Mouse (Mus musculus) lung, embryonic 15.5 days (tissue): ENCODE data around the gene Nup188. TPM values are rescaled to one million over a fixed set of nuclear protein-coding genes. Genes with fewer than 3 reads are reported as not detected.

Experiments used
- ATAC-seq: fragments of 200-750 bp; cut with Nextera tagmentation; 2 replicates; pipeline ENCODE4 v1.8.0; 2017; ENCODE audit warnings: moderate number of reproducible peaks, borderline replicate concordance; ENCODE audit not compliant: low FRiP score, low TSS enrichment; ENCODE audit errors: extremely low read depth
- H3K27ac ChIP-seq: fragments of 300-500 bp; sonication (generic); 2 replicates; pipeline ENCODE4 v1.5.1; 2015; ENCODE audit warnings: moderate library complexity, mild to moderate bottlenecking, inconsistent platforms
- H3K27me3 ChIP-seq: fragments of 300-500 bp; sonication (generic); 2 replicates; pipeline ENCODE4 v1.6.1; 2015; ENCODE audit warnings: inconsistent platforms
- H3K36me3 ChIP-seq: fragments of 300-500 bp; sonication (generic); 2 replicates; pipeline ENCODE4 v1.6.1; 2015; ENCODE audit warnings: inconsistent platforms
- H3K4me1 ChIP-seq: fragments of 300-500 bp; sonication (generic); 2 replicates; pipeline ENCODE4 v1.6.1; 2015; ENCODE audit warnings: inconsistent platforms
- H3K4me2 ChIP-seq: fragments of 300-500 bp; sonication (generic); 2 replicates; pipeline ENCODE4 v1.6.1; 2015; ENCODE audit warnings: inconsistent platforms, mild to moderate bottlenecking, moderate library complexity
- H3K4me3 ChIP-seq: fragments of 300-500 bp; sonication (generic); 2 replicates; pipeline ENCODE4 v1.5.1; 2015; ENCODE audit warnings: mild to moderate bottlenecking, inconsistent platforms
- H3K9ac ChIP-seq: fragments of 300-500 bp; sonication (generic); 2 replicates; pipeline ENCODE4 v1.6.1; 2015; ENCODE audit warnings: inconsistent platforms
- H3K9me3 ChIP-seq: fragments of 300-500 bp; sonication (generic); 2 replicates; pipeline ENCODE4 v1.6.1; 2016; ENCODE audit warnings: inconsistent platforms
- WGBS: fragments of 180-500 bp; shearing (Covaris S2); methylation state at CpG from one replicate; pipeline ENCODE4 v1.1.7; 2015; 5-methylcytosine and 5-hydroxymethylcytosine counted together
- polyA plus RNA-seq: library from polyadenylated mRNA; unstranded; fragments of >200 nt; fragmentation: Nextera tagmentation; extraction: Ambion mirVana; gene quantifications from 2 replicates; pipeline ENCODE4 v1.2.1, GENCODE M21; 2015

Nup188 gene
- polyA plus RNA-seq, 1 experiment from 2014 or later: 28.2 TPM

DNA sequence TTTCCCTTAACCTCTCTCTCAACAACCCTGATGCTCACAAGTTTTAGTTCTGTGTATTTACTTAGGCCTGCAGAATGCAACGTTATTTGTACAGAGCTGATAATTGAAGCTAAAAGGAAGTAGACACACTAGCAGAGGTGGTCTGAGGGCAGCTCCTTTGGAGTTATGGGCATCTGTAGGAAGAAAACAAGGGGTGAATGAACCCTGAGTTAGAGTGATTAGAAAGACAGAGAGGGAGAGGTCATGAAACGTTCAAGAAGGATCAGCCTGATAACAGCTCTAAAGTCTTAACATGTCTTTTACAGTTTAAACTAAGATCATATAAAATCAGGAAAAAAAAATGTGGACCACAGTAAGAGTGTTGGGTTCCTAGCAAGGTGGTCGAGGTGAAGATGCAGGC lies 23.2 kb downstream of the Nup188 start:
- 79% methylated on average over 3 of the region's 3 CpGs for WGBS
- no peak overlapping the region for H3K4me3 ChIP-seq
- no peaks in the 10 kb centered on the region for H3K4me1 ChIP-seq
- no peak overlapping the region for H3K4me2 ChIP-seq
- H3K9ac ChIP-seq: no peak overlapping the region
- no peaks in the 10 kb centered on the region for H3K27me3 ChIP-seq
- H3K36me3 ChIP-seq: peaks cover 90% of the 10 kb centered on the region
- no peak overlapping the region for H3K27ac ChIP-seq
- no peak for ATAC-seq
- H3K9me3 ChIP-seq: no peaks in the 10 kb centered on the region

DNA sequence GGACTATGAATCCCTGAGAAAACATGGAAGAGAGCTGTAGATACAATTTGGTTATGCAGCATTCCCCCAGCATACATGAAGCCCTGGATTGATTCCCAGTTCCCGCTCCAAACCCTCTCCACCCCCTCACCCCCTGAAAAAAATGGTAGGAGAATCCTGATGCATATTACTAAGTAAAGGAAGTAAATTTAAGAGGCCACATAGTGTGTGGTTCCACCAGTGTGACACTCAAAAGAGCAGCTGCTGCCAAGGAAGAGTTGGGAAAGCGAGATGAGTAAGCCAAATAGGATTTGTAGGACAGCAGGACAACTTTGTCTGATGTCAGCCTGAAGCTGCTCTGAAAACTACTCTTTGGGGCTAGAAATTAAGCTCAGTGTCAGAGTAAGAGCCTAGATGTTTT lies 25.3 kb downstream of the Nup188 start:
- Histone ChIP-seq H3K4me2 (no peak overlapping the region), H3K9ac (no peak overlapping the region), H3K4me3 (no peak overlapping the region), H3K9me3 (no peaks in the 10 kb centered on the region), H3K36me3 (peaks cover 90% of the 10 kb centered on the region), H3K27ac (no peak overlapping the region), H3K27me3 (no peaks in the 10 kb centered on the region), H3K4me1 (no peaks in the 10 kb centered on the region)
- 94% methylated on average over 2 of the region's 2 CpGs for WGBS
- no peak for ATAC-seq

DNA sequence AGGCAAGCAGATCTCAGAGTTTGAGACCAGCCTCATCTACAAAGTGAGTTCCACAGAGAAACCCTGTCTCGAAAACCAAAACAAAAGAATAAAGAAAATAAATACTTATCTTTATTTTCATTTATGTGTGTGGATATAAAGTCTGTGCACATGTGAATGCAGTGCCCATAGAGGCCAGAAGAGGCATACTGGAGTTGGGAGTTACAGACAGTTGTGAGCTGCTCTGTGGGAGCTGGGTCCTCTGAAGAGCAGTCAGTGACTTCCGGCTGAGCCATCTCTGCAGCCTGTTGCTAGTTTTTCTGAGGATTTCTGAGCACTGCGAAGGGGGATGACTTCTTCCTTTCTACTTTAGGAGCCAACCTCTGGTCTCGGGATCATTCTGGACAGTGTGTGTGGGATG lies 29.9 kb downstream of the Nup188 start:
- WGBS: 91% methylated on average over 4 of the region's 4 CpGs
- H3K27me3 ChIP-seq: no peaks in the 10 kb centered on the region
- no peak for ATAC-seq
- H3K9ac ChIP-seq: no peak overlapping the region
- peaks cover 75% of the 10 kb centered on the region for H3K36me3 ChIP-seq
- H3K4me1 ChIP-seq: no peaks in the 10 kb centered on the region
- H3K4me3 ChIP-seq: no peak overlapping the region
- no peaks in the 10 kb centered on the region for H3K9me3 ChIP-seq
- no peak overlapping the region for H3K27ac ChIP-seq
- H3K4me2 ChIP-seq: no peak overlapping the region

DNA sequence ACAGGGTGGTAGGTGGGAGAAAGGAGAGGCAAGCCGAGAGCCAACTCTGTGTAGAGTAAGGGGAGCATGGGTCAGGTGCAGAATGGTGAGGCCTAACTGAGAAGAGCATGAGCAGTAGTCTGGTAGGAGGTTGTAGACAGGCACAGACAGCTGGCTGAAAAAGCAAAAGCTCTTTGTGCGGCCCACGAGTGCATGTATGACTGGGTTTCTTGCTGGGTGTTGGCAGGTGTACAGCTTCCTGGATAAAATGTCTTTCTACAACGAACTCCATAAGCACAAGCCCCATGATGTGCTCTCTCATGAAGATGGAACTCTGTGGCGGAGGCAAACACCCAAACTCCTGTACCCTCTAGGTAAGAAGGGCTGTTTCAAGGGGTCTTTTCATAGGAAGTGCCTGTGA lies 30.8 kb downstream of the Nup188 start:
- no peaks in the 10 kb centered on the region for H3K9me3 ChIP-seq
- H3K4me3 ChIP-seq: no peak overlapping the region
- H3K27ac ChIP-seq: no peak overlapping the region
- H3K36me3 ChIP-seq: peaks cover 78% of the 10 kb centered on the region
- WGBS: 91% methylated on average over 5 of the region's 5 CpGs
- no peaks in the 10 kb centered on the region for H3K4me1 ChIP-seq
- ATAC-seq: no peak
- H3K27me3 ChIP-seq: no peaks in the 10 kb centered on the region
- no peak overlapping the region for H3K4me2 ChIP-seq
- H3K9ac ChIP-seq: no peak overlapping the region

DNA sequence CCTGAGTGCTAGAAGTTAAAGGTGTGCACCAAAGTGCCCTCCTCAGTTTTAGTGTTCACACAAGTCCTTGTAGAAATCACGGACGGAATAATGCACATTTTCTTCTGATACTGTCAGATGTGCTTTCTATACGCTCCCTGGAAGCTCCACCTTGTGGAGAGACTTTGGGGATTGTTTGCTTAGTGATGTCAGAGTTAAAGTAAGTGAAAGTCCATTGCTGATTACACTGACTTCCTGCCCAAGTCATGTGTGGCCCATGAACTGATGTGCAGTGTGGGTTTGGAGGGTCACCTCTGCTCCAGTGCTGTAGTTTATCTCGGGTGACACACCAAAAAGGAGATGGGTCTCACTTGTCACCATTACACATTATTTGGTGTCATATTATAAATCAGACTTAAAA lies 33.1 kb downstream of the Nup188 start:
- H3K9me3 ChIP-seq: no peaks in the 10 kb centered on the region
- no peak for ATAC-seq
- no peaks in the 10 kb centered on the region for H3K27me3 ChIP-seq
- H3K4me3 ChIP-seq: no peak overlapping the region
- WGBS: 64% methylated on average over 4 of the region's 4 CpGs
- H3K36me3 ChIP-seq: peaks cover 81% of the 10 kb centered on the region
- H3K4me2 ChIP-seq: no peak overlapping the region
- no peak overlapping the region for H3K27ac ChIP-seq
- no peaks in the 10 kb centered on the region for H3K4me1 ChIP-seq
- no peak overlapping the region for H3K9ac ChIP-seq

DNA sequence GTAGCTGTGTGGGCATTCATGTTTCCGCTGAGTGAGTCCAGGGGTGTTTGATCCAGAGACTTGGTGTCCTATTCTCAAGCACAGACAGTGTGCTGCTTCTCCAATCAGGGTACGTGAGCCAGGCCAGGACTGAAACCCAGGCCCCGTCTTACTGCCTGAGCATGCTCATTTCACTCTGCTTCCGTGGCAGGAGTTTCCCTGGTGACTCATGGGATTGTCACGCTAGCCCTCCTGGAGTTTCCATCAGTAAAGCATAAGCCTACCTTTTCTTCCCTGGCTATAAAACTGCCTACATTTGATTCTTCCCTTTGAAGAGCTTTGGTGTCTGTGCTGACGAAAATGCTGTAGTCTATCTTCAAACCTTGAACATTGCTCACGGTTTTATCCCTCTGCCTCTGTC lies 36.9 kb downstream of the Nup188 start:
- H3K9me3 ChIP-seq: no peaks in the 10 kb centered on the region
- H3K4me1 ChIP-seq: no peaks in the 10 kb centered on the region
- H3K36me3 ChIP-seq: peaks cover 80% of the 10 kb centered on the region
- no peaks in the 10 kb centered on the region for H3K27me3 ChIP-seq
- no peak for ATAC-seq
- WGBS: 94% methylated on average over 7 of the region's 7 CpGs
- no peak overlapping the region for H3K4me3 ChIP-seq
- no peak overlapping the region for H3K4me2 ChIP-seq
- no peak overlapping the region for H3K9ac ChIP-seq
- H3K27ac ChIP-seq: no peak overlapping the region

DNA sequence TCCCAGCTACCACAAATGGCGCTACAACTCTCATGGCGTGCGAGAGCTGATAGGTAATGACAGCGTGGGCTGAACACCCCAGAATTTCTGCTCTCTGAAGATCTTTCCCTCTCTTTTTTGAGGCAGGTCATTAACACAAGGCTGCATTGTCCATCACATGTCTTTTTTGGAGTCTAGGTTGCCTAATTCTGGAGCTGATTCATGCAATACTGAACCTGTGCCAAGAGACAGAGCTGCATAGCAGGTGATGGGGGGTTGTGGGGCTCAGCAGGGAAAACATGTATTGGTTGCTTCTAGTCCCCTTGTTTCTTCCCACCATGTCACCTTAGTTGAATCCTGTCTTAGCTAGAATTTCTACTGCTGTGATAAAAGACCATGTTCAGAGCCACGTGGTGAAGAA lies 39.1 kb downstream of the Nup188 start:
- Histone ChIP-seq H3K9ac (no peak overlapping the region), H3K36me3 (peaks cover 91% of the 10 kb centered on the region), H3K4me2 (no peak overlapping the region), H3K27me3 (no peaks in the 10 kb centered on the region), H3K9me3 (no peaks in the 10 kb centered on the region), H3K4me3 (no peak overlapping the region), H3K4me1 (no peaks in the 10 kb centered on the region), H3K27ac (no peak overlapping the region)
- no peak for ATAC-seq
- 88% methylated on average over 5 of the region's 5 CpGs for WGBS

DNA sequence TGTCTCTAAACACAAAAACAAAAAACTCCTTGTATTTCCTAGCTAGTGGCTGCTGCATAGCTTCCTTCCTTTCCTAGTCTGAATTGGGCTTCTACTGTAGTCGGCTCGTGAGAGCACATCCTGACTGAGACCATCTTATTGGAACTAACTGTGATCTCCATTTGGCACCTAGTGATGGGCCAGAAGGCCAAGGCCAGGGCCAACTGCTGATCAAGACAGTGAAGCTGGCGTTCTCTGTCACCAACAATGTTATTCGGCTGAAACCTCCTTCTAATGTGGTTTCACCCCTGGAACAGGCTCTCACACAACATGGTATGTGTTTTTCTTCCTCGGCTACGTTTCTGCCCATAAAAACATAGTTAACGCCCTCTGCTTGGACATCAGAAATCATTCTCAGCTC lies 41.1 kb downstream of the Nup188 start:
- Histone ChIP-seq H3K27ac (no peak overlapping the region), H3K4me2 (no peak overlapping the region), H3K27me3 (no peaks in the 10 kb centered on the region), H3K9ac (no peak overlapping the region), H3K9me3 (no peaks in the 10 kb centered on the region), H3K4me1 (no peaks in the 10 kb centered on the region), H3K4me3 (no peak overlapping the region), H3K36me3 (peaks cover 93% of the 10 kb centered on the region)
- 82% methylated on average over 7 of the region's 7 CpGs for WGBS
- ATAC-seq: no peak

DNA sequence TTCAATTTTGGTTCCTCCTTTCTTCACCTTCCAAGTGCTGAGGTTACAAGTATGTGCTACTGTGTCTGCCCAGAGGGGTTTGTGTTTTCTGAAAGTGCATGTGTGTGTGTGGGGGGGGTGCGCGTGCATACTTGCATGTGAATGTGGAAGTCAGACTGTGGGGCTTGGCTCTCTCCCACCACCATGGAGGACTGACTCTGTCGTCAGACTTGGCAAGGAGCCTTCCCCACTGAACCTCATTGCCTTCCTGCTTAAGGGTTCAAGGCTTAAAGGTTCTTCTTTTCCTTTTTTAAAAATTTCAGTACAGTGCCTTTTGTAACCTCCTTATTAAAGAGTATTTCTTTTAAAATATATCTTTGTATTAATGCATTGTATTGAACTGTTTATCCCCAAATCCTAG lies 42.6 kb downstream of the Nup188 start:
- H3K27me3 ChIP-seq: no peaks in the 10 kb centered on the region
- 89% methylated on average over 3 of the region's 3 CpGs for WGBS
- no peaks in the 10 kb centered on the region for H3K4me1 ChIP-seq
- H3K4me3 ChIP-seq: no peak overlapping the region
- H3K9me3 ChIP-seq: no peaks in the 10 kb centered on the region
- no peak for ATAC-seq
- H3K27ac ChIP-seq: no peak overlapping the region
- H3K4me2 ChIP-seq: no peak overlapping the region
- no peak overlapping the region for H3K9ac ChIP-seq
- peaks cover 93% of the 10 kb centered on the region for H3K36me3 ChIP-seq

DNA sequence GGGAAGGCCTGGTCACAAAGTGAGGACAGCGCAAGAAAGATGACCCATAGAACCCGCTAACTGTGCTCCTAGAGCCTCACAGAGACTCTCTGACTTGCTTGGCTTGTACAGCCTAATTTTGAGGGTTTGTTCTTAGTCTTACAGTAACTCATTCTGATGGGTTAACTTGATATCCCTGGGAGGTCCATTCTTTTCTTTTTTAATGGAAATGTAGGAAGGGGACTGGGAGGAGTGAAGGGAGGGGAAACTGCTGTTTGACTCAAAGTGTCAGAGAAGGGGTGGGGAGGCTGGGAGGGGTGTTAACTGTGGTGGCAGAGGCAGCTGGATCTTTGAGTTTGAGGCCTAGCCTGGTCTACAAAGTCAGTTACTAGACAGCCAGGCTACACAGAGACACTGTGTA lies 49.1 kb downstream of the Nup188 start:
- WGBS: 93% methylated on average over 2 of the region's 2 CpGs
- Histone ChIP-seq H3K4me1 (no peaks in the 10 kb centered on the region), H3K27ac (no peak overlapping the region), H3K36me3 (peaks cover 83% of the 10 kb centered on the region), H3K4me2 (no peak overlapping the region), H3K27me3 (no peaks in the 10 kb centered on the region), H3K4me3 (no peak overlapping the region), H3K9me3 (no peaks in the 10 kb centered on the region), H3K9ac (no peak overlapping the region)
- ATAC-seq: no peak

DNA sequence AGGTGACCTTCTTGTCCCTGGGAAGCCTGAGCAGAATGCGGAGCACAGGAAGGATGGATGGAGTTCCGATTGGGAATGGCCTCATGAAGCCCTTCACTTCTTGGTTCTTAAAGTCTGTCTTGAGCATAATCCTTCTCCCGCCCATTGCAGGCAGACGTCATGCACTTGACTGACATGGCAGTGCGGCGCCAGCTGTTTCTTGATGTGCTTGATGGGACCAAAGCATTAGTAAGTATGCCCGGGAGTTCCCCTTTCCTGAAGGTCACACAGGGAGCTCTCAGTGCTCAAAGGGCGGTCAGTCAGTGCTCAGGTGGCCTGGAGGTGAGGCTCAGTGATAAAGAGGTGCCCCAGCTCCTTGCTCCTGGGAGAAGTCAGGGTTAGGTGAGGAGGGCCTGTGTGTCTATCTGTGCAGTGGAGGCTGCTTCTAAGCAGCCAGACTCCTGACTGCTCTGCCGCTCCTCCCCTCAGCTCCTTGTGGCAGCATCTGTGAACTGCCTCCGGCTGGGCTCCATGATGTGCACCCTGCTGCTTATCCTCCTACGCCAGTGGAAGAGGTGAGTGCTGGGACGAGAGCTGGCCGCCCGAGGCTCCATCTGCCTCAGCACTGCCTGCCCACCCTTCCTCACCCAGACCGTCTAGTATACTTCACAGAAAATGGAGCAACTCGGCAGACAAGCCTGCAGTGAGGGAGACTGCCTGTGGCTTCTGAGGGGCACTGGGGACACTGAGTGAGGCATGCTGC lies 50.1 kb downstream of the Nup188 start:
- Histone ChIP-seq H3K4me3 (no peak overlapping the region), H3K36me3 (peaks cover 83% of the 10 kb centered on the region), H3K27me3 (no peaks in the 10 kb centered on the region), H3K9me3 (no peaks in the 10 kb centered on the region), H3K27ac (no peak overlapping the region), H3K4me1 (no peaks in the 10 kb centered on the region), H3K9ac (no peak overlapping the region), H3K4me2 (no peak overlapping the region)
- 82% methylated on average over 16 of the region's 16 CpGs for WGBS
- no peak for ATAC-seq

DNA sequence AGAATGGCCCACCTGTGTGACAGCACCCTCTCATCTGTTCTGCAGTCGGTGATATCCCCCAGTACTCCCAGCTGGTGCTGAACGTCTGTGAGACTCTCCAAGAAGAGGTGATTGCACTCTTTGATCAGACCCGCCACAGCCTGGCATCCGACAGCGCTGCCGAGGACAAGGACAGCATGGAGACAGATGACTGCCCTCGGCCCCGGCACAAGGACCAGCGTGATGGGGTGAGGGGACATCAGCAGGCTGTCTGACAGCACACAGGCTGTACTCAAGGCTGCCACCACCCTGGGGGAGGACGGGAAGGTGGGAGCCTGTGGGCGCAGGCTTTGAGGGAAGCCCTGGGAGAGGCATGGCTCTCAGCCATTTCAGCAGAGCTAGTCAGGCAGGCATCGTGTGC lies 51.0 kb downstream of the Nup188 start:
- H3K27ac ChIP-seq: no peak overlapping the region
- 0 out of 2 replicates have a peak, but pooled peaks have one; percentile 14 for ATAC-seq

DNA sequence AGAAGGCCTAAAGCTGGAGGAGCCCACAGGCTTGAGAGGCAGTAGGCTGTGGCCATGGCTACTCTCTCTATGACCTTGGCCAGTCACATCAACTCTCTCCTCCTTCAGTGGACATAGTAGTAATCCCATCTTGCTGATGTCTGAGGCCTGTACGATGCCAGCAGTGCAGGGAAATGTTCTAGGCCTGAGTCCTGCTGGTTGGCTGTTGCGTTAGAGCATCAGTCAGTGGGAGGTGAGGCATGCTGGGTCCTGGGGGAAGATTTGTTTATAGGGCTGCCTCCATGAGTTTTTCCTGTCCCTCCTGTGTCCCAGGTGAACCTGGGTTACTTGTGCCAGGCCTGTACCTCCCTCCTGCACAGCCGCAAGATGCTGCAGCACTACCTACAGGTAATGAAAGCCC lies 55.9 kb downstream of the Nup188 start:
- no peak overlapping the region for H3K27ac ChIP-seq
- H3K36me3 ChIP-seq: peaks cover 90% of the 10 kb centered on the region
- H3K4me3 ChIP-seq: no peak overlapping the region
- H3K4me2 ChIP-seq: no peak overlapping the region
- no peaks in the 10 kb centered on the region for H3K27me3 ChIP-seq
- WGBS: 89% methylated on average over 3 of the region's 3 CpGs
- ATAC-seq: no peak
- H3K4me1 ChIP-seq: no peaks in the 10 kb centered on the region
- no peak overlapping the region for H3K9ac ChIP-seq
- H3K9me3 ChIP-seq: no peaks in the 10 kb centered on the region

More for the DNA sequence above, 51.0 kb downstream of the Nup188 start:
- Histone ChIP-seq H3K27me3 (no peaks in the 10 kb centered on the region), H3K9me3 (no peaks in the 10 kb centered on the region), H3K4me1 (no peaks in the 10 kb centered on the region), H3K4me2 (no peak overlapping the region), H3K4me3 (no peak overlapping the region), H3K9ac (no peak overlapping the region), H3K36me3 (peaks cover 83% of the 10 kb centered on the region)
- 67% methylated on average over 12 of the region's 12 CpGs for WGBS
